Mouse (Mus musculus) large intestine, adult 2 months (tissue): Measurements from ENCODE around the gene Rnf25. TPM values are rescaled to one million over a fixed set of nuclear protein-coding genes. Genes with fewer than 3 reads are reported as not detected.

Experiments used
- DNase-seq: peaks from one replicate; pipeline ENCODE4 v3.0.0-alpha.2; 2012; ENCODE audit warnings: low read depth, low spot score
- WGBS: fragments of 180-500 bp; shearing (Covaris S2); methylation state at CpG from one replicate; pipeline ENCODE4 v1.1.7; 2018; 5-methylcytosine and 5-hydroxymethylcytosine counted together
- polyA plus RNA-seq: library from polyadenylated mRNA; depleted of rRNA; stranded (reverse); fragments of >200 nt; gene quantifications from 2 replicates; pipeline ENCODE4 v1.2.3, GENCODE M21; 2012; rRNA removed

The Rnf25 gene
- 40.2 and 52.1 TPM in 2 replicates for polyA plus RNA-seq

DNA sequence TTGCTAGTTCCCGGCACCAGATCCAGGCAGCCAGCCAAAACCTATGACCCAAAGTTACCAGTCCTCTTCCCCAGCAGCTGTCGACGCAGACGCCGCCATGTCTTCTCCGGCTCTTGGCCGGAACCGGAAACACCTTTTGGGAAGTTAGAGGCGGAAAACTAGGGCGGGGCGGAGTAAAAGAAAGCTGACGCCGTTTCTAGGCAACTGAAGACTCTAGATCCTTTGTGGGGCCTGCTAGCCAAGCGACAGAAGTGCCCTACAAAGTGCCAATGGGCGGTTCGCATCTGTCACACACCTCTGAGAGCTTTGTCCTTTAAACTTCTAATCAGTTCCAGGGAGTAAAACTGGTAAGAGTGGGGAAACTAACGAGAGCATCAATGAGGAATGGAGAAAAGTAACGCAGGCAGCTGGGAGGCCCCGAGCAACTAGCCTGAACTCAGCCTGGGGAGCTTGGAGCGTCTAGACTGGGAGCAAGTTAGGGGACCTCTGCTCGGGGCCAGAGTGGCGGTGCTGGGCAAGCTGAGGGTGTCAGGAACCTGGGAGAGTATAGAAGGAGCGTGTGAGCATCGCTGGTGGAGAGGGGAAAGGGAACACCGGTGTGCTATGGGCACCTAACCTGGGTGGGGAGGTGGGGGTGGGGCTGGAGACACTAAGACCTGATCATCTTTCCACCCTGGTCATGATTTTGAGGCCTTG, at the start of gene Rnf25, which contains the start of gene Stk36:
TSS of gene Rnf25 (minus strand) at position 131 of the 696 bp plus-strand sequence.
TSS of gene Stk36 (plus strand) at position 179 of the 696 bp plus-strand sequence.
- 11% methylated on average over 25 of the region's 25 CpGs for WGBS
- peak; percentile 83 for DNase-seq

DNA sequence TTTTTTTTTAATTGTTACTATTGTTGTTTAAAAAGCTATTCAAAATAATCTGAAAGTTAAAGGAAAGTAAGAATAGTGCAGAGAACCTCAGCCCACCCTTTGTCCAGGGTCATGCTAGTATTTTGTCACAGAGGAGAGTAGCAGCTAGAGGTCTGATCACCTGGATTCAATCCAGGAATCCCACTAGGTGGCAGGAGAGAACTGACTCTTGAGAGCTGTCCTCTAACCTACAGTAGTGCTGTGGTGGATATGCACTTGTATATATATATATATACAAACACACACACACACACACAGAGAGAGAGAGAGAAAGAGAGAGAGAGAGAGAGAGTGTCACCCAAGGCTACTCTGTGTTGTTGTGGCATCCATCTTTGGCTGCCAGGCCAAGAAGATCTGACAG, 42.7 kb upstream of the Rnf25 start:
- DNase-seq = no peak

DNA sequence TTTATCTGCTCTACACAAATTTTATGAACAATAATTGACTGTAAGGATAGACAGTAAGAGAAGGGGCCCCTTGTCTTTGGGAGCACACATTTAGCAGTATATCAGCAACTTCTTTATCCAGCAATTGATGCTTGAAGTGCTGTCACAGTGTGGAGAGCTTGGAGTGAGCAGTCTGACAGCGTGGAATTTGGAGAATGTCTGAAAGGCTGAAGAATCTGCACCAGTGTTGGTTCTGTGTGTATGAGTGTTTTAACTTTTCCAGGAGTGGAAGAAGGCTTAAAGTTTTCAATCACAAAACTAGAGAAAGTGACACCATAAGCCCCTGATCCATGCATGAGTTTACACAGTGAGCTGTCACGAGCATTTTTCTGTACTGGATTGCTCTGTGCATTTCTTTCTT, 42.3 kb upstream of the Rnf25 start:
- DNase-seq = no peak
- WGBS = 73% methylated on average over 2 of the region's 2 CpGs

DNA sequence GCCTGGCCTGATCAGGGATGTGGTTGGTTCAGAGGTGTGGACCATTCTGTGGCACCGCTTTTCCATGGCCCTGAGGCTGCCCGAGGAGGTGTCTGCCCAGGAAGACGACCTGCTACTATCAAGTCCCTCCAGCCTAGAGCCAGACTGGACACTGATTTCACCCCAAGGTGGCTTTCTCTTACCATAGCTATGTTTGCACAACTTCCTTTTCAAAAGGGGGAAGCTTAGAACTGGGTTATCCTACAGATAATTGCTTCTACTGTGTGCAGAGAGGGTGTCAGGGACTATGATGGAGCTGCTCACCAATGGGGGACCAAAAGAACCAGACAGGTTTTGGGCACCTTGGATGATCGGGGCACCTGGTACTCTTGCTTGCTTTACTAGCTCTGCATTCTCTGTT, 31.5 kb upstream of the Rnf25 start:
- WGBS = 84% methylated on average over 4 of the region's 4 CpGs
- no peak for DNase-seq

DNA sequence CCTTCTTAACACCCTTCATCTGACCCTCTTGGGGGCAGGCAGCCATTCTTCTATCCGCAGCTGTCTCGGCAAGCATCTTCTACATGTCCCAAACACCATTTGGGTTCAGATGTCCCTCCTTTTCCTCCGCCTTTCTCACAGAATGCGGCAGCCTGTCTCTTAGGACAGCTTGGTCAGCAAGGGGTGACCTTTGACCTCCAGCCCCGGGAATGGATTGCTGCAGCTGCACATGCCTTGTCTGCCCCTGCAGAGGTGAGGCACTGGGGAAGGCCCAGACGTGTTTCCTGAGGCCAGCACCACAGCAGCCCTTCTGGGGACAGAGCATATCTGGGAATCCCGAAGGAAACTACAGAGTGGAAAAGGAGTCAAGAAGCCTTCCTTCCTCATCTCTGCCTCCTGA, 26.8 kb upstream of the Rnf25 start:
- WGBS = 55% methylated on average over 7 of the region's 7 CpGs
- DNase-seq = no peak

DNA sequence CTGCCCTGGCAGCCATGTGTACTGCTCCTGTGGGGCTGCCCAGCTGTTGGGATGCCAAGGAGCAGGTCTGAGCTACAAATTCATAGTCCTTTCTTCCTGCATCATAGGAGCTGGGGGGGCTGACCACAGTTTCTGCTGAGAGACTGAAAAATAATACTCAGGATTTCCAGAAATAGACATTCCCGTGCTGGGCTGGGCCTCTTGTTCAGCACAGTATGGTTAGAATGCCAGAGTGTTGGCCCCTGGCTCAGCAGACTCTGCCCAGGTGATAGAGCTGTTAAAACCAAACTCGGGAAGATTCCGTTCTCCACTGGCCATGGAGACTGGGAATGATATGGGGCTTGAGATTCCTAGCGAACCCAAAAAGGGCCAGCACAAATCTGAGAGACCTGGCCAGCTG, 24.9 kb upstream of the Rnf25 start:
- WGBS = 70% methylated on average over 4 of the region's 4 CpGs
- no peak for DNase-seq

DNA sequence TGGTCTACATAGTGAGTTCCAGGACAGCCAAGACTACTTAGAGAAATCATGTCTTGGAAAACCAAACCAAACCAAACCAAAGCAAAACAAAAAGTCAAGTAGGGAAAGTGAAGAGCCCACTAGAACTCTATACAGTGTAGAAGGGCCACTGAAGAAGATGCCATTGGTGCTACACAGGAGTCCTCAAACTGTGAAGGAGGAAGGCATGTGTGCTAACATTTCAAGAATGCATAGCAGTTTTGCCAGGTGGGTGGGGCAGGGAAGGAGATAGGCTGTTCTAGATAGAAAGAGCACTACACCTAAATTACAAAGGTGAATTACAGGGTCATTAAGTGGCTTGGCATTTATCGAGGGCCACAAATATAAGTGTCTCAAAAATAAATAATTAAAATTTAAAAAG, 23.0 kb upstream of the Rnf25 start:
- WGBS = 72% methylated on average over 1 of the region's 1 CpGs
- DNase-seq = no peak

DNA sequence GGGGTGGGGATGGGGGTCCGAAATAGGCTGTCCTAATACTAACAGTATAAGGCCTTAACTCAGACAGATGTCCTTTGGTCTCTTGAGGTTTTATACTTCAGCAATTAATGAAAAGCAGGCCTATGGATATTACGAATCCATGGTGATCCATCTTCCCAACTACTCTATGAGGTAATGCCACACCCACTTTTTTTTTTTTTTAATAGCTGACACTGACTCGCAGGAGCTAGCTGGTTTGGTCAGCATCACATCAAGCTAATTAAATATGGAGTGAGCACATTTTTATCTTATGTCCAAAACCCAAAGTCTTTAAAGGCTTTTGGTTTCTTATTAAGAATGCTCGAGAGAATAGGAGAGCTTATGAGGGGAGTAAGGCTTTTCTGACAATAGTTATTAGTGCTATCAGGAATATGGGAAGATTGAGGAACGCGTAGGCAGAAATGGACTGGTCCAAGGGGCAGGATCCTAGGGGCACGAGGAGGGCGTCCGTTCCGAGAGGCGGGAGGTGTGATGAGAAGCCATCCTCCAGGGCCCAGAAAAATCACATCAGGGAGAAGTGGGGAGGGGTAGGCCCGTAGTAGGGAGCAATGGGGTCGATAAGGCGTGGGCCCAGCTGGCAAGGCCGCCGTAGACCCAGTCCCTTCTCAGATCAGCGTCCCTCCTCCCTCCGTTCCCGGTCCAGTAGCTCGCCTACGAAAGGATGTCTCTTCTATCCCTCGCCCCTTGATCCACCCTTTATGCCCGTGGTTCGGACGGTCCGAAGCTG, 513 bp downstream of the Rnf25 start:
- 7% methylated on average over 26 of the region's 26 CpGs for WGBS
- no peak for DNase-seq

DNA sequence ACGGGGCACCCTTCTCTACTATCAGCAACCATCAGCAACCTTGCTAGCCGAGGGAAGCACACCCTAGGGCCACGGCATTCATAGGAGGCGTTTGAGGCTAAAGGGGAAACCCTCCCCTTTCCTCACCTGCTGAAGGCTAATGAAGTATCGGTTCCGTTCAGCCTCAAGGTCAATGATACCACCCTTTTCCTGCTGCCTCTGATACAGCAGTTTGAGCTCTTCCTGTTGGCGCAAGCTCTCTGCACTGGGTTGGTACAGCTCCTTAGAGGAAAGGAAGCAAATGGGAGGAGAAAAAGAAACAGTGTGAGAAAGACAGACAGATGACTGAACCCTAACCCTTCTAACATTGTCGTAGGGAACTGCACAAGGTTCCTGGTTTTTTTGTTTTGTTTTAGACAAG, 6.8 kb downstream of the Rnf25 start:
- WGBS = 70% methylated on average over 8 of the region's 8 CpGs
- DNase-seq = no peak

DNA sequence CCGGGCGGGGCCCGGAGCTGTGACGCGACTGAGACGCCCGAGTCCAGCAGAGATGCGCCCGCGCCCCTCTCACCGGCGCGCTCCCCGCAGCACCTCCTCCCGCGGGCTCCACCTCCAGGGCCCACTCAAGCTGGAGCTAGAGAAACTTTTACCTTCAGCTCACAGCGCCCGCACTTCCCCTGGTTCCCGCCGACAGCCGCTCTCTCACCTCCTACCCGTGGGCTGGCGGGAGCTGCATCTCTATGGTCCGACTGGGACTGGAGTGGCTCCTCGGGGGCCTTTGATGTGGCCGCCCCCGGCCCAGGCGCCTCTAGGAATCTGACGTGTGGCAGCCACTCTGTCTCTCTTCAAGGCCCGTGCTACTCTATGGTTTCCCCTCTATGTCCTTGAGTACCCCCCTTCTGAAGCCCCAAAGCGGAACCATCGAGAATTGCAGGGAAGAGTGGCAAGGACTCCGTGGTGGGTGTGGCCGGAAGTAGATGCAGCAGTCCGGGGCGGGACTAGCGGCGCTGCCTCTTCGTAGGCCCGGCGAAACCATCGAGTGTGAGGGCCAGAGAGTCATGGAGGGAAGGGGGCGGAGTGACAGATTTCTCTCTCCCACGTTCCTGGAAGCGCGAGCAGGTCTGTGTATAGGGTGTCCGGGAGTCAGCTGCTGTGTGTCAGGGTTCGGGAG, 13.3 kb downstream of the Rnf25 start, which contains the start of the genes Zfp142 and Bcs1l:
TSS of gene Zfp142 (minus strand) at position 474 of the 673 bp plus-strand sequence.
TSS of gene Bcs1l (plus strand) at position 517 of the 673 bp plus-strand sequence.
- under 1% methylated on average over 48 of the region's 48 CpGs for WGBS
- peak; percentile 90 for DNase-seq

DNA sequence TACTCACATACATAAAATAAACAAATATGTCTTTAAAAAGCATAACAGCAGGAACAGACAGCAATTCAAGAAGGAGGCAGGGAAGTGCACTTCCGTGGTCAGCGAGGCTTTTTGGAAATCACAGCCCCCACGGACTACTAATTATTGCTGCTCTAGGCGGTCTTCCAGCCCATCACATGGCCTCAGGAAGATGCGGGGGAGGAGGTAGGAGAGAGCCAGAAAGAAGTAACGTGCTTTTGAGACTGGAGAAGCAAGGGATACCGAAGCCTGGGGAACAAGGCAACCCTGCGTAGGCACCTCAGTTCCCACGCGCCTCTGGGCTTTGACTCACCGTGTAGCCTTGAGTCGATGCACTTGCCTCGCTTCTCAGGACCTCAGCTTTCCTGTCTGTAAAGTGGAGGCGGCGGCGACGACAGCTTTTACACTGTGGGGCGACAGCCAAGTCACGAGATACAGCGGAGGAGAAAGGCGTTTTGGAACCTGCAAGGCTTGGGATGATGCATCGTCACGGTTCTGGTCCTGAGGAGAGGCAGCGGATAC, 13.9 kb downstream of the Rnf25 start:
- no peak for DNase-seq
- WGBS = 1% methylated on average over 24 of the region's 24 CpGs

DNA sequence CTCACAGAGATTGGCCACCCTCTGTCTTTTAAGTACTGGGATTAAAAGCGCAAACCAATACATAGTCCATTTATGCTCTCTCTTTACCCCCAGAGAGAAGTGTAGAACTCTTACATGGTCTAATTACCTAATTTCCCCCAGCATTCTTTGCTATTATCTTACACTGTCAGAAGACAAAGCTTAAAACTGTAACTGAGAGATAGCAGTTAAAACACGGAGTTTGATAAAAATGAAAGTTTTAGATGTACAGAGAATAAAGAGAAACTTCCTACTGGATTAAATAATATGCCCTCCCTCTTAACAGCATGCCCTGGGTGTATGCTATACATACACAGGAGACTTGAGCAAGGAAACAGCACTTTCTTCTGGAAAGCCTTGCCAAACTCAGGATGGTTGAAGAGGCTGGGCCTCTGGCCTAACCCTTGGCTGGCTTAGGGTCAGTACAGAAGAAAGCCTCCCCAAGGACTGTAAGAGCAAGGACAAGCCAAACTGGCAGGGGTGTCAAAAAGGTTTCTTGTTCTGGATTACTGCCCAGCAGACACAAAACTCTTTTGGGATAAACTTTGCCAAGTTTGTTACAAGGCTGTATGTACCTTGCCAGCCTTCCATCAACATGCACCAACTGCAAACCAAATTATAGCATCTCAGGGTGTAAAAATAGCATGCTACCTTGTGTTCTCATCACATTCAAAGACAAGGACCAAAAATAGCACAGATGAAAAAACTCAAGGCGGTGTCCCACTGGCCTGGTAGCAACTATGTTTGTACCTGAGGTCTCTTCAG, 16.4 kb downstream of the Rnf25 start:
- WGBS = 92% methylated on average over 3 of the region's 3 CpGs
- DNase-seq = no peak

DNA sequence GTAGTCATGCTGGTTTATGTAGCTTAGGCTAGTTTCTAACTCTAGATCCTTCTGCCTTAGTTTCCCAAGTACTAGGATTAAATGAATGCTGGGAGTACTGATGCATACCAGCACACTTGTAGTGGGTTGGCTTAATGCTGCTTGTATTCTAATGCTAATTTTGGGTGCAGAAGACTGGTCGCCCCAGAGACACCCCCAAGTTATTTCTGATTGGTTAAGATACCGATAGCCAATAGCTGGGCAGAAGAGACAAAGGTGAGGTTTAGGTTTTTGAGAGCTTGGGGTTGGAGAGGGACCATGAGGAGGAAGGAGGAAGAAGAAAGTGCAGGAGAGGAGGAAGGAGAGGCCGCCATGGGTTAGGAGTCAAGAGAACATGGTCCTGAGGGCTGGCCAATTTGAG, 18.6 kb downstream of the Rnf25 start:
- no peak for DNase-seq
- WGBS = 90% methylated on average over 3 of the region's 3 CpGs

DNA sequence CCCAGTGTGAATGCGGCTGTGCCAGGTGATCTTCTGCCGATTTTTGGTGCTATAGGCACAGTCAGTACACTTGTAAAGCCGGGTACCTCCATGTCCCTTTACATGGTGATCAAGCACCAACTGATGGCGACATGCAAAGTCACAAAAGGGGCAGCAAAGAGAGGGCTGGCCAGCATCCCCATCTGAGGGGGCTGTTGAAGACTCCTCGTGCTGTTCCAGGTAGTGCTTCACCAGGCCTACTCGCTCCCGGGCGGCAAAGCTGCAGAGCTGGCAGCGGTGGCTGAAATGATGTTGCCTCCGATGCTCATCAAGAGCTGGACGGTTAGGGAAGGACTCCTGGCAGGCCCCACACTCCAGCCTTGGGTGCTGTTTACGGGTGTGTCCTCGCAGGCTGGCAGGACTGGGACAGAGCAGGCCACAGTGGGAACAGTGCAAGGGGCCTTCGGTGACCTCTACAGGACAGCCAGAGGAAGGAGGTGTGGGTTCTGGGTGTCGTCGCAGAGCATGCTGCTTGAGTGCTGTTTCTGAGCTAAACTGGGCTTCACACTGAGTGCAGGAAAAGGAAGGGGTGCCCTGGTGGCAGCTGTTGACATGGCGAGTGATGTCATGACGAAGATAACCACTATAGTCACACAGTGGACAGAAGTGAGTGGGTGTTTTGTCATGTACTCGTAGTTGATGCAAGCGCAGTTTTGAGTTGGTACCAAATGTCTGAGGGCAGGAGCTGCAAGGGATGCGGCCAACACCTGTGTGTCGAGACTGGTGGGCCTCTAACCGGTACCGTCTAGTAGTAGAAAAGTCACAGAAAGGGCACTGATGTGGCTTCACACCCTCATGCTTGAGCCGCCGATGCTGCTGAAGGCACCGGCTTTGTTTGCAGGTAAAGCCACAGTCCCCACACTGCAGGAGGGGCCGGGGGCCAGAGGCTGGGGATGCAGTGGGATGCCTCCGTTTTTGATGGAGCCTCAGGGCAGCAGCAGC, 31.2 kb downstream of the Rnf25 start:
- no peak for DNase-seq
- WGBS = 91% methylated on average over 29 of the region's 29 CpGs

DNA sequence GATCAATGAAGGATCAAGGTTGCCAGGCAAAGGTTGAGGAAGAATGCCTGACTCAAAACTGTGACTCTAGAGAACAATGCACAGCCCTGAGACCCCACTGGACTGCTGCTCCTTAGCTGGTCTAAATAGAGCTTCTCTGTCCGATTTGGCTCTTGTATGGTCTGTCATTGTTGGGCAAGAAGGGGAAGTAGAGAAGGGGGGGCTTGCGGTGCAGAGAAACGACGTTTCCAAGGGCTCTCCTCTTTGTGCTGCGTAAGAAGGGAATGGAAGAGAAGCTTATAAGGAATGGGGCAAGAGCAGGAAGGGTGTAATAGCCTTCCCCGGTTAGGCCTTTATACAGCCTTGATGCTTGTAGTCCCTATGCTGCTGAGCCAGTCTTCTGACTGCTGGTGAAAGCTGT, 35.4 kb downstream of the Rnf25 start:
- DNase-seq = no peak
- 87% methylated on average over 6 of the region's 6 CpGs for WGBS

DNA sequence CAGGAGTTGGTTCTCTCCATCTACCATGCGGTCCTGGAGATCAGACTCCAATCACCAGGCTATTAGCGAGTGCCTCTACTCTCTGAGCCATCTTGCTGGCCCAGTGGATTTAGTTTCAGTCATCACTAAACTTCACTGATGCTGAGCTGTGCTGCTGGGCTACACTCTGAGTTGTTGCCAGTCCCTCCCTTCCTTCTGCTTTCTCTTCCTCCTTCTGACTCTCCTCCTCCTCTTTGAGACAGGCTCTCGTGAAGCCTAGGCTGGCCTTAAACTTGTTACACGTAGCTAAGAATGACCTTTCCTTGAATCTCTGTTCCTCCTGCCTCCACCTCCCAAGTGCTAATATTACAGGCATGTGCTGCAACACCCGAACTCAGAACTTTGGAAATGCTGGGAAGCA, 42.1 kb downstream of the Rnf25 start:
- no peak for DNase-seq
- 79% methylated on average over 5 of the region's 5 CpGs for WGBS

DNA sequence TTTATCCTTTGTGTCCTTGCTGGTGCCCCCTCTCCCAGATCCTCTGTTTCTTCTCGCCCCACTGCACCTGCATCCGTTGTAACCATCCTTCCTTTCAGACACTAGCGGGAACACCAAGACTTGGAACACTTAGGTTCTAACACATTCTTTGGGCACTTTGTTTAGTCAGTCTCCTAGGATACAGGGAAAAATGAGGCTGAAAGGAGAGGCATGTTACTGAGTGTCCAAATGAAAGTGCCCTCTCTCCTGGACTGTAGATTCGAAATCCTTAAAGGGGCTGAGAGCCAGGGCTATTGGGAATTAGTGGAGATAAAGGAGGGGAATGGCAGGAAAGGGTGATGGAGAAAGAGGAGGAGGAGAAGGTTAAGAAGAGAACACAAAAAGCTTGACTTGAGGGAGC, 57.0 kb downstream of the Rnf25 start, which contains the start of gene Usp37:
TSS of gene Usp37 (minus strand) at position 101 of the 400 bp plus-strand sequence.
- no peak for DNase-seq
- WGBS = 83% methylated on average over 4 of the region's 4 CpGs
